Mouse (Mus musculus): ENCODE measurements around the gene Traf1. TPM values are rescaled to one million over a fixed set of nuclear protein-coding genes. Genes with fewer than 3 reads are reported as not detected.

The Traf1 gene
- polyA plus RNA-seq, 1 experiment from 2014 or later, result 0.13 TPM

DNA sequence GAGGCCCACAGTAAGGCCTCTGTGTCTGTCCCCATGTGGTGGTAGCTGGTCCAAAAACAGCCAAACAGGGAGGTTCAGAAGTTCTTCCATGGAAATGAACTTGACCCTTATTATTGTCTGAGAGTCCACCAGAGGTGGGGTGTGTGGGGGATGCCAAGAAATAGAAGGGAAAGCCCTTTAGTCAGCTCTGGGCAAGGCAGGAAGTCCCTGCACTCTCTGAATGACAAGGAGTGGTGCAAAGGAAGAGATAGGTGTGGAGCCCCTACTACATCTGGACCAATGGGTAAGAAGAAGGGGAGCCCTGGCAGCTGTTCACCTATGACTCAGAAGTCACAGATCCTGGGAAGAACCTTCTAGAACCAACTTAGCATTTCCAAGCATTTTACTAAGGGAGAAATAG is 7.2 kb downstream of the Traf1 start:
- ATAC-seq (ENCODE audit: low read depth), result no peak
- no peaks in the 10 kb centered on the region for H3K4me1 ChIP-seq (ENCODE audit: control insufficient read depth, low read depth, low read length)

DNA sequence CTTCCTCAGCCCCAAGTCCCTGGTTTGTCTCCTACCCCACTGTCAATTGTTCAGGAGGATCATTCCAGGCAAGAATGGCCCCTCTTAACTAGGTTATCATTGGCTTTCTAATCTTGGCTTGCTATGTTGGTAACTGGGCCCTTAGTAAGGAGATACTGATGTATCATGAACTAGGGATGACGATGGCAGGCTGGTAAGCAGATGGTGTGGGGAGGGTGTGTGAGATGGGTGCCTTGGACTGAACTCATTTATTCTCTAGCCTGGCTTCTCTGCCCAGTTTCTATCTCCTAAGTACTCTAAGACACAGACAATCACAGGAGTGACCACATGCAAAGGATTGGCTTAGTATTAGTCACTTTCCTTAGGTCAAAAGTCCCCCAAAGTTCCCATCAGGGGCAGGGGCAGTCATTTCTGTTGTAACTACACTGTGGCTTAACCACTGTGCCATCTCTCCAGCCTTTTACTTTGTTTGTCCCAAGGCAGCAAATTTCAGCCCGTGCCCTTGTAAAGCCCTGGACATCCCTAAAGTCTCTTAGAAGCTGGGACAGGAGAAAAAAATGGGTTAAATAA is 7.9 kb downstream of the Traf1 start:
- no peaks in the 10 kb centered on the region for H3K27me3 ChIP-seq (ENCODE audit: control insufficient read depth, insufficient read depth, low read depth, low read length)
- H3K27ac ChIP-seq (ENCODE audit: low read length), result no peak overlapping the region
- no peaks in the 10 kb centered on the region for H3K4me1 ChIP-seq (ENCODE audit: control insufficient read depth, low read depth, low read length)
- no peak overlapping the region for H3K4me3 ChIP-seq (ENCODE audit: low read depth, low read length)
- ATAC-seq (ENCODE audit: low read depth), result no peak
- no peaks in the 10 kb centered on the region for H3K9me3 ChIP-seq (replicated peaks; ENCODE audit: control insufficient read depth, low read length)
- H3K9ac ChIP-seq (ENCODE audit: low read depth, low read length), result no peak overlapping the region
- 50% methylated on average over 2 of the region's 2 CpGs for WGBS (ENCODE audit: insufficient replicate concordance)
- H3K36me3 ChIP-seq (ENCODE audit: control insufficient read depth, insufficient read depth), result no peaks in the 10 kb centered on the region
- H3K4me2 ChIP-seq (ENCODE audit: low read depth, low read length), result no peak overlapping the region

More for the DNA sequence above, 7.2 kb downstream of the Traf1 start:
- H3K27me3 ChIP-seq (ENCODE audit: control insufficient read depth, insufficient read depth, low read depth, low read length), result no peaks in the 10 kb centered on the region
- no peaks in the 10 kb centered on the region for H3K36me3 ChIP-seq (ENCODE audit: control insufficient read depth, insufficient read depth)
- no peak overlapping the region for H3K9ac ChIP-seq (ENCODE audit: low read depth, low read length)
- H3K9me3 ChIP-seq (replicated peaks; ENCODE audit: control insufficient read depth, low read length), result no peaks in the 10 kb centered on the region
- no peak overlapping the region for H3K4me3 ChIP-seq (ENCODE audit: low read depth, low read length)
- no peak overlapping the region for H3K4me2 ChIP-seq (ENCODE audit: low read depth, low read length)
- no peak overlapping the region for H3K27ac ChIP-seq (ENCODE audit: low read length)

DNA sequence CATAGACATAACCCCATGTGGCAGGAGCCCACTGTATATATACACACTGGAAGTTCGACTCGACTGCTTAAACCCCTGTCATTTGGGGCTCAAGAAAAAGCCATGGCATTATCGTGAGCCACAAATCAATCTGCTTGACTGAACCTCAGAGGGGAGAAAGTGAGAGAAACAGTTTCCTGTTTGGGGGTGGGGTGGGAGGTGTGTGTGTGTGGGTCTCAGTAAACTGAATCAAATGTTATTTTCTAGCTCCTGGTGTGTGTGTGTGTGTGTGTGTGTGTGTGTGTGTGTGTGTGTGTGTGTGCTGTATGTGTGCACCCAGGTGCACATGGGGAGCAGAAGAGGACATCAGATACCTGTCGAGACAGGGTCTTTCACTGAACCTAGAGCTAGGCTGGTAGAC is 8.6 kb downstream of the Traf1 start:
- Histone ChIP-seq H3K36me3 (ENCODE audit: control insufficient read depth, insufficient read depth) (no peaks in the 10 kb centered on the region), H3K4me2 (ENCODE audit: low read depth, low read length) (no peak overlapping the region), H3K4me3 (ENCODE audit: low read depth, low read length) (no peak overlapping the region), H3K4me1 (ENCODE audit: control insufficient read depth, low read depth, low read length) (no peaks in the 10 kb centered on the region), H3K9me3 (replicated peaks; ENCODE audit: control insufficient read depth, low read length) (no peaks in the 10 kb centered on the region), H3K27me3 (ENCODE audit: control insufficient read depth, insufficient read depth, low read depth, low read length) (no peaks in the 10 kb centered on the region), H3K27ac (ENCODE audit: low read length) (no peak overlapping the region), H3K9ac (ENCODE audit: low read depth, low read length) (no peak overlapping the region)
- ATAC-seq (ENCODE audit: low read depth), result no peak
- WGBS (ENCODE audit: insufficient replicate concordance), result 34% methylated on average over 4 of the region's 4 CpGs

DNA sequence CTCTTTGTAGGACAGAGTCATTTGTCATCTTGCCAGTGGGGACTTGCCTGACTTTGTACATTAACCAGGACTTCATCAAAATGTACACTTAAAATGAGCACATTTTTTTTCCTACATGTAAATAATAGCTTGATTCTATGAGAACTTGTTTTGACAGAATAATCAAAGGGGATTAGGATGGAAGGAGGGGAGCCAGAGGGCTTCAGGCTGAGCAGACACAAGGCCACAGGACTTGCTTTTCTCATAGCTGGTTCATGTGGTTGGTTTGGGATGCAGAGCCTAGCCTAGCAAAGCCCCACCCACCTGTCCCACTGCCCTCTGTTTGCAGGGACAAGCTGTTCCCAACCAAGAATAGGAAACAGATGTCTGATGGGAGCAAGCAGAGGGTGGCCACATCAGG is 10.1 kb downstream of the Traf1 start:
- Histone ChIP-seq H3K27me3 (ENCODE audit: control insufficient read depth, insufficient read depth, low read depth, low read length) (no peaks in the 10 kb centered on the region), H3K9ac (ENCODE audit: low read depth, low read length) (no peak overlapping the region), H3K9me3 (replicated peaks; ENCODE audit: control insufficient read depth, low read length) (no peaks in the 10 kb centered on the region), H3K4me3 (ENCODE audit: low read depth, low read length) (no peak overlapping the region), H3K36me3 (ENCODE audit: control insufficient read depth, insufficient read depth) (no peaks in the 10 kb centered on the region), H3K4me2 (ENCODE audit: low read depth, low read length) (no peak overlapping the region), H3K4me1 (ENCODE audit: control insufficient read depth, low read depth, low read length) (no peaks in the 10 kb centered on the region), H3K27ac (ENCODE audit: low read length) (no peak overlapping the region)
- ATAC-seq (ENCODE audit: low read depth), result no peak

DNA sequence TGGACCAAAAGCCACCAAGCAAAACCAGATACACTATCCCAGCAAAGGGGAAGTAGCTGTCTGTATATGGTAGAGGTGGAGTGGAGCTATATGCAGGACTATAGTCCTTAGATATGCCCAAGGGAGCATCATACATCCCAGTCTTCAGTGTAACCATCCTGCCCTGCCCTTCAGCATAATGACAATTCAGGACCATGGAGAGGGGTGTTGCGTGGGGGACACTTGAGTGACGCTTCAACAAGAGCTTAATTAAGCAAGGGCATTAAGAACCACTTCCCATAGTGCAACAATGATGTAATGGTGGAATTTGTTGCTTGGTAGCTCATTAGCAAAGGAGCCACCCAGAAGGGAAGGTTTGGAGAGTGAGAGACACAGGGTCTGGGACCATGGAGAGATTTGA is 12.9 kb downstream of the Traf1 start:
- 29% methylated on average over 2 of the region's 2 CpGs for WGBS (ENCODE audit: insufficient replicate concordance)
- no peak overlapping the region for H3K9ac ChIP-seq (ENCODE audit: low read depth, low read length)
- no peak overlapping the region for H3K4me2 ChIP-seq (ENCODE audit: low read depth, low read length)
- no peaks in the 10 kb centered on the region for H3K4me1 ChIP-seq (ENCODE audit: control insufficient read depth, low read depth, low read length)
- H3K27ac ChIP-seq (ENCODE audit: low read length), result no peak overlapping the region
- H3K4me3 ChIP-seq (ENCODE audit: low read depth, low read length), result no peak overlapping the region
- H3K36me3 ChIP-seq (ENCODE audit: control insufficient read depth, insufficient read depth), result no peaks in the 10 kb centered on the region
- no peaks in the 10 kb centered on the region for H3K27me3 ChIP-seq (ENCODE audit: control insufficient read depth, insufficient read depth, low read depth, low read length)
- H3K9me3 ChIP-seq (replicated peaks; ENCODE audit: control insufficient read depth, low read length), result no peaks in the 10 kb centered on the region
- ATAC-seq (ENCODE audit: low read depth), result no peak

DNA sequence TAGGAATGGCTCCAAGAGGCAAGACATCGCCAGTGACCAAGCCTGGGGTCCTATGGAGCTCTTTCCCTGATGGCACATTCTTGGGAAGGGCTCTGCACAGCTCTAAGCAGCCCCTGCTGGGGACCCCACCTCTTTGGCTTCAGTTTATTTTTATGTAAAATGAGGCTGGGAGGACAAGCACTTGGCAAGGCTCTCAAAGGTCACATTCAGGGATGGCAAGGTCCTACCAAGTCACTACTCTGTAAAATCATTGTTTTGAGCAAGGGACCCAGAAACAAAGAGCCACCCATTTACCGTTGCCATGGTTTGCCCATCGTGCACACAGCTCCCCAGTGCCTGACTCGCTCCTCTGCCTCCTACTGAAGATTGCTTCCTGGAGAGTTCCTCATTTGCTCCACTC is 15.5 kb downstream of the Traf1 start:
- Histone ChIP-seq H3K9ac (ENCODE audit: low read depth, low read length) (no peak overlapping the region), H3K9me3 (replicated peaks; ENCODE audit: control insufficient read depth, low read length) (no peaks in the 10 kb centered on the region), H3K4me3 (ENCODE audit: low read depth, low read length) (no peak overlapping the region), H3K4me2 (ENCODE audit: low read depth, low read length) (no peak overlapping the region), H3K36me3 (ENCODE audit: control insufficient read depth, insufficient read depth) (no peaks in the 10 kb centered on the region), H3K27ac (ENCODE audit: low read length) (no peak overlapping the region), H3K27me3 (ENCODE audit: control insufficient read depth, insufficient read depth, low read depth, low read length) (no peaks in the 10 kb centered on the region), H3K4me1 (ENCODE audit: control insufficient read depth, low read depth, low read length) (no peaks in the 10 kb centered on the region)
- 29% methylated on average over 4 of the region's 4 CpGs for WGBS (ENCODE audit: insufficient replicate concordance)
- no peak for ATAC-seq (ENCODE audit: low read depth)

DNA sequence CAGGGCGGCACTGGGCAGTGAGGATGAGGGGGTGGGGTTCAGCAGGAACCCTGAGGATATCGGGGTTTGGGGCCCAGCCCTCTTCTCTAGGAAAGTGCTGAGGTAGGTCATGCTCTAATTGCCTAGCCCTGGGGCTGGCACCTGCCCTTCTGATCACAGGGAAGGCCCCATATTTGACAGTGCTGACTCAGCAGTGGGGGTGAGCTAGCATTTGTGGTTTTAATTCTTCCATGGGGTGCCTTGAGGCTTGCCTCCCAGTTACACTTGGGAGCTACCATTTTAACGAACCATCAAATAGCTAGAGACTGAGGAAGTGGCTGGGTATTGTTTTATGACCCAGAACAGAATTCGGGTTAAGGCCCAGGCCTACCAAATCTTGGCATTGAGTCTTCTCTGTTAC is 16.0 kb downstream of the Traf1 start:
- no peaks in the 10 kb centered on the region for H3K4me1 ChIP-seq (ENCODE audit: control insufficient read depth, low read depth, low read length)
- no peak overlapping the region for H3K27ac ChIP-seq (ENCODE audit: low read length)
- no peak overlapping the region for H3K4me2 ChIP-seq (ENCODE audit: low read depth, low read length)
- no peak for ATAC-seq (ENCODE audit: low read depth)
- H3K9ac ChIP-seq (ENCODE audit: low read depth, low read length), result no peak overlapping the region
- WGBS (ENCODE audit: insufficient replicate concordance), result 52% methylated on average over 4 of the region's 4 CpGs
- no peak overlapping the region for H3K4me3 ChIP-seq (ENCODE audit: low read depth, low read length)
- no peaks in the 10 kb centered on the region for H3K36me3 ChIP-seq (ENCODE audit: control insufficient read depth, insufficient read depth)
- H3K9me3 ChIP-seq (replicated peaks; ENCODE audit: control insufficient read depth, low read length), result no peaks in the 10 kb centered on the region
- H3K27me3 ChIP-seq (ENCODE audit: control insufficient read depth, insufficient read depth, low read depth, low read length), result no peaks in the 10 kb centered on the region

DNA sequence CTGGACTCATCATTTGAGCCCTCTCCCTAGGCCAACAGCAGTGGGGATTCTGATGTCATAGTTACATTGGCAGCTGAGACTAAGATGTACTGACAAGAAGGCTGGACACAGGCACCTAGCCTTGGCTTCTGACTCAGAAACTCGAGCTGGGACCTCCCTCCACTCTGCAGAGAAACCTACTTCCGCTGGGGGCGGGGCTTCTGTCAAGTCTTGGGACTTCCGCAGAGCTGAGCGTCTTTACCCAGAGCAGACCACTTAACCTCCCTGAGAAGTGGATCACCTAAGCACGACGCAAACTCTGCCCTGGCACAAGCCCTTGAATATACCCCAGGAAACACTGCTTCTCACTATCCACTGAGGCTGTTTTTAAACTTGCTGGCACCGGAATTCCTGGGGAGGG is 16.8 kb downstream of the Traf1 start:
- ATAC-seq (ENCODE audit: low read depth), result no peak
- H3K36me3 ChIP-seq (ENCODE audit: control insufficient read depth, insufficient read depth), result no peaks in the 10 kb centered on the region
- H3K4me1 ChIP-seq (ENCODE audit: control insufficient read depth, low read depth, low read length), result no peaks in the 10 kb centered on the region
- H3K27ac ChIP-seq (ENCODE audit: low read length), result no peak overlapping the region
- H3K4me3 ChIP-seq (ENCODE audit: low read depth, low read length), result no peak overlapping the region
- no peaks in the 10 kb centered on the region for H3K27me3 ChIP-seq (ENCODE audit: control insufficient read depth, insufficient read depth, low read depth, low read length)
- no peaks in the 10 kb centered on the region for H3K9me3 ChIP-seq (replicated peaks; ENCODE audit: control insufficient read depth, low read length)
- WGBS (ENCODE audit: insufficient replicate concordance), result 8% methylated on average over 8 of the region's 8 CpGs
- H3K9ac ChIP-seq (ENCODE audit: low read depth, low read length), result no peak overlapping the region
- no peak overlapping the region for H3K4me2 ChIP-seq (ENCODE audit: low read depth, low read length)

DNA sequence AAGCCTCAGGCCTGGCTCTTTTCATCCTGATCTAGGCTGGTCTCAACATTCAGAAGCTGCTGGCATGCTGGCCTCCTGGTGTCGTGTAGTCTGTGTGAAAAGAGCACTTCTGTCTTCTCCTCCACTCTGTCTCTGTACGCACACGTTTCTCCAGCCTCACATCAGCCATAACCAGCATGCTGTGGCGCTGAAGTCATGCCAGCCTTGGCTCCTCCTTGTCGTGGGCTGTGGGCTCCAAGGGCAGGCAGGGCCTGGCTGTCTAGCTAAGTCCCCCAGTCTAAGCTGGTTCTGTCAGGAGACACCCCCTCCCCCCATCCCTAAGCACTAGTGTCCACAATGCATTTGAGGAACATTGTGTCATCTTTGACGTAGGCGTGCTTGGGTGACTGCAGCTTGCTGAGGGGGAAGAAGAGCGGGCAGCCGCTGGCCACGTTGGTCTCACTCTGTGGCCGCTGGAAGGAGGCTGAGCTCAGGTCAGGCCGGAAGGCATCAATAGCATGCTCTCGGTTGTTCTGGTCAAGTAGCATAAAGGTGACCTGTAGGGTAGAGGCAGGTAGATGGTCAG is 17.9 kb downstream of the Traf1 start:
- Histone ChIP-seq H3K4me2 (ENCODE audit: low read depth, low read length) (no peak overlapping the region), H3K9me3 (replicated peaks; ENCODE audit: control insufficient read depth, low read length) (no peaks in the 10 kb centered on the region), H3K36me3 (ENCODE audit: control insufficient read depth, insufficient read depth) (no peaks in the 10 kb centered on the region), H3K27me3 (ENCODE audit: control insufficient read depth, insufficient read depth, low read depth, low read length) (no peaks in the 10 kb centered on the region), H3K4me1 (ENCODE audit: control insufficient read depth, low read depth, low read length) (no peaks in the 10 kb centered on the region), H3K4me3 (ENCODE audit: low read depth, low read length) (no peak overlapping the region), H3K27ac (ENCODE audit: low read length) (no peak overlapping the region), H3K9ac (ENCODE audit: low read depth, low read length) (no peak overlapping the region)
- 58% methylated on average over 13 of the region's 13 CpGs for WGBS (ENCODE audit: insufficient replicate concordance)
- ATAC-seq (ENCODE audit: low read depth), result no peak
